In genomic region chr13:51753802-51754444, GRCm38 (mm10) we compare ENCODE assay signal across 8 mouse cellular contexts. TPM values are rescaled to one million over a fixed set of nuclear protein-coding genes. Genes with fewer than 3 reads are reported as not detected.
DNase-seq lines count a peak whose midpoint lies in the region; ATAC-seq lines count a peak whose summit lies in the region.

No protein-coding gene starts in this region.

- H3K36me3 ChIP-seq in forebrain, embryonic 10.5 days (replicated peaks), result no peaks in the 10 kb centered on the region
- no peaks in the 10 kb centered on the region for H3K36me3 ChIP-seq in forebrain, embryonic 12.5 days (replicated peaks)
- no peaks in the 10 kb centered on the region for H3K36me3 ChIP-seq in midbrain, embryonic 12.5 days
- H3K36me3 ChIP-seq in midbrain, embryonic 11.5 days (ENCODE audit: control insufficient read depth, insufficient read depth, low read length), result no peaks in the 10 kb centered on the region
- H3K36me3 ChIP-seq in midbrain, embryonic 13.5 days, result no peaks in the 10 kb centered on the region

- peaks cover 64% of the 10 kb centered on the region for H3K4me1 ChIP-seq in forebrain, embryonic 10.5 days
- H3K4me1 ChIP-seq in forebrain, embryonic 12.5 days, result peaks cover 46% of the 10 kb centered on the region
- H3K4me1 ChIP-seq in midbrain, embryonic 12.5 days, result peaks cover 29% of the 10 kb centered on the region
- peaks cover 17% of the 10 kb centered on the region for H3K4me1 ChIP-seq in midbrain, embryonic 11.5 days (ENCODE audit: control insufficient read depth, insufficient read depth, low read length)
- H3K4me1 ChIP-seq in midbrain, embryonic 13.5 days (replicated peaks), result peaks cover 30% of the 10 kb centered on the region

- no peaks in the 10 kb centered on the region for H3K27me3 ChIP-seq in forebrain, embryonic 10.5 days (ENCODE audit: poor library complexity, severe bottlenecking)
- H3K27me3 ChIP-seq in forebrain, embryonic 12.5 days, result 0 out of 2 replicates have a peak, but pooled peaks cover 2% of the 10 kb centered on the region
- no peaks in the 10 kb centered on the region; the same call in 1 of the 2 replicates for H3K27me3 ChIP-seq in midbrain, embryonic 12.5 days
- H3K27me3 ChIP-seq in midbrain, embryonic 11.5 days (ENCODE audit: control insufficient read depth, insufficient read depth, low read length), result no peaks in the 10 kb centered on the region
- no peaks in the 10 kb centered on the region for H3K27me3 ChIP-seq in midbrain, embryonic 13.5 days

- no peak for ATAC-seq in forebrain, embryonic 12.5 days (ENCODE audit: low FRiP score)
- ATAC-seq in midbrain, embryonic 12.5 days (ENCODE audit: low FRiP score, low read depth), result no peak
- ATAC-seq in midbrain, embryonic 11.5 days (ENCODE audit: low FRiP score), result no peak
- ATAC-seq in midbrain, embryonic 13.5 days, result no peak
- ATAC-seq in megakaryocyte-erythroid progenitor cell, adult 5-6 weeks (replicated peaks; ENCODE audit: low FRiP score, low TSS enrichment, poor library complexity, severe bottlenecking), result no peak

- WGBS in forebrain, embryonic 10.5 days, result 37% methylated on average over 5 of the region's 5 CpGs
- WGBS in forebrain, embryonic 12.5 days, result 29% methylated on average over 5 of the region's 5 CpGs
- 34% methylated on average over 5 of the region's 5 CpGs for WGBS in midbrain, embryonic 12.5 days
- WGBS in midbrain, embryonic 11.5 days, result 37% methylated on average over 5 of the region's 5 CpGs
- WGBS in midbrain, embryonic 13.5 days, result 38% methylated on average over 5 of the region's 5 CpGs

- peak overlapping the region; percentile 51 for H3K27ac ChIP-seq in forebrain, embryonic 10.5 days
- H3K27ac ChIP-seq in forebrain, embryonic 12.5 days, result no peak overlapping the region
- peak overlapping the region; percentile 39; the same call in 1 of the 2 replicates for H3K27ac ChIP-seq in midbrain, embryonic 12.5 days (replicated peaks)
- H3K27ac ChIP-seq in midbrain, embryonic 11.5 days (ENCODE audit: low read depth, low read length), result no peak overlapping the region
- H3K27ac ChIP-seq in midbrain, embryonic 13.5 days, result no peak overlapping the region

- H3K4me3 ChIP-seq in forebrain, embryonic 10.5 days, result no peak overlapping the region
- H3K4me3 ChIP-seq in forebrain, embryonic 12.5 days (replicated peaks), result no peak overlapping the region
- H3K4me3 ChIP-seq in midbrain, embryonic 12.5 days, result no peak overlapping the region
- H3K4me3 ChIP-seq in midbrain, embryonic 11.5 days (ENCODE audit: low read depth, low read length), result no peak overlapping the region
- H3K4me3 ChIP-seq in midbrain, embryonic 13.5 days (replicated peaks), result no peak overlapping the region

- no peak overlapping the region for H3K4me2 ChIP-seq in forebrain, embryonic 12.5 days
- 0 out of 2 replicates have a peak overlapping the region, but pooled peaks have one; percentile 9 for H3K4me2 ChIP-seq in midbrain, embryonic 12.5 days (replicated peaks)
- H3K4me2 ChIP-seq in midbrain, embryonic 11.5 days, result no peak overlapping the region
- H3K4me2 ChIP-seq in midbrain, embryonic 13.5 days (replicated peaks), result no peak overlapping the region

- no peak for DNase-seq in forebrain, embryonic 10.5 days (ENCODE audit: extremely low spot score, low spot score)
- no peak for DNase-seq in midbrain, embryonic 11.5 days (ENCODE audit: low spot score, missing footprints)
- DNase-seq in lung, postnatal 10 days, result no peak
- DNase-seq in ovary, adult 18-20 months (ENCODE audit: low spot score), result no peak

- H3K9ac ChIP-seq in forebrain, embryonic 12.5 days, result no peak overlapping the region
- H3K9ac ChIP-seq in midbrain, embryonic 12.5 days (replicated peaks), result no peak overlapping the region
- no peak overlapping the region for H3K9ac ChIP-seq in midbrain, embryonic 11.5 days (ENCODE audit: low read length)
- H3K9ac ChIP-seq in midbrain, embryonic 13.5 days (replicated peaks), result 0 out of 2 replicates have a peak overlapping the region, but pooled peaks have one; percentile 25

- H3K9me3 ChIP-seq in forebrain, embryonic 10.5 days, result no peaks in the 10 kb centered on the region
- no peaks in the 10 kb centered on the region for H3K9me3 ChIP-seq in forebrain, embryonic 12.5 days
- no peaks in the 10 kb centered on the region for H3K9me3 ChIP-seq in midbrain, embryonic 12.5 days
- H3K9me3 ChIP-seq in midbrain, embryonic 11.5 days (ENCODE audit: control insufficient read depth, low read length), result no peaks in the 10 kb centered on the region
- H3K9me3 ChIP-seq in midbrain, embryonic 13.5 days, result no peaks in the 10 kb centered on the region

RNA-seq across cellular contexts. Expression of gene Sema4d, which starts 39.6 kb away (rescaled TPM):
- polyA plus RNA-seq in forebrain, embryonic 10.5 days (2016; fragmentation: Nextera tagmentation; extraction: Ambion mirVana), result 8.0 and 8.4 TPM in 2 replicates
- 8.2 and 11.4 TPM in 2 replicates for polyA plus RNA-seq in forebrain, embryonic 12.5 days (2016; fragmentation: Nextera tagmentation; extraction: Ambion mirVana)
- 4.9 and 6.6 TPM in 2 replicates for polyA plus RNA-seq in midbrain, embryonic 12.5 days (2016; fragmentation: Nextera tagmentation; extraction: Ambion mirVana)
- 4.9 and 5.0 TPM in 2 replicates for polyA plus RNA-seq in midbrain, embryonic 11.5 days (2014; fragmentation: Nextera tagmentation; extraction: Ambion mirVana)
- 7.1 and 7.8 TPM in 2 replicates for polyA plus RNA-seq in midbrain, embryonic 13.5 days (2015; fragmentation: Nextera tagmentation; extraction: Ambion mirVana)
- 38.5 and 38.8 TPM in 2 replicates for total RNA-seq in megakaryocyte-erythroid progenitor cell, adult 5-6 weeks (2014; fragmentation: Nextera tagmentation)
- 16.0 and 18.0 TPM in 2 replicates for total RNA-seq in megakaryocyte-erythroid progenitor cell, adult 5-6 weeks (2017)

Comparison
In these comparisons a context has a peak if more than half of its experiments do, and no peak if none do; other contexts are left out.
1. H3K27ac ChIP-seq: peak in forebrain, embryonic 10.5 days (single experiment) and midbrain, embryonic 12.5 days (single experiment); none in forebrain, embryonic 12.5 days (single experiment), midbrain, embryonic 11.5 days (single experiment) and midbrain, embryonic 13.5 days (single experiment).